Mouse (Mus musculus): ENCODE data around the gene M6pr. TPM values are rescaled to one million over a fixed set of nuclear protein-coding genes. Genes with fewer than 3 reads are reported as not detected.

The M6pr gene
- polyA plus RNA-seq, 1 experiment: 61.5 TPM

DNA sequence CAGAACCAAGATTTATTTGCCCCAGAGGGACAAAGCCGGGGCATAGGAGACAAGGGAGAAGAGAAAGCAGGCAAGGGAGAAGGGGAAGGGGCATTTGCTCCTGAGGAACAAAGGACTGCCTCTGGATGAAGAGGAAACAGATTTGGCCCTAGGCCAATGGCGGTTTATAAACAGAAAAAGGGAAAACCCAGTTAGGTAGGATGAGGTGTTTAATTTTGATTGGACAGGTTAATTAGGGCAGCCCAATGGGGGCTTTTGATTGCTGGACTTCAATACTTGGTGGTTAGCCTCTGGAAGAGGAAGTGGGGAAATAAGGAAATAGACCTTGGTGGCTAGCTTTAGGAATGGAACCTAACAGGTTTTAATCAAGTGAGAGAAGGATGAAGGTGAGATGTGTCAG, 16.3 kb upstream of the M6pr start:
- Histone ChIP-seq H3K4me3 (ENCODE audit: insufficient read depth, low read depth, low read length) (no peak overlapping the region), H3K4me1 (ENCODE audit: control insufficient read depth, insufficient read depth, insufficient read length, low read length) (no peaks in the 10 kb centered on the region), H3K27ac (replicated peaks; ENCODE audit: low read depth, low read length) (no peak overlapping the region)

DNA sequence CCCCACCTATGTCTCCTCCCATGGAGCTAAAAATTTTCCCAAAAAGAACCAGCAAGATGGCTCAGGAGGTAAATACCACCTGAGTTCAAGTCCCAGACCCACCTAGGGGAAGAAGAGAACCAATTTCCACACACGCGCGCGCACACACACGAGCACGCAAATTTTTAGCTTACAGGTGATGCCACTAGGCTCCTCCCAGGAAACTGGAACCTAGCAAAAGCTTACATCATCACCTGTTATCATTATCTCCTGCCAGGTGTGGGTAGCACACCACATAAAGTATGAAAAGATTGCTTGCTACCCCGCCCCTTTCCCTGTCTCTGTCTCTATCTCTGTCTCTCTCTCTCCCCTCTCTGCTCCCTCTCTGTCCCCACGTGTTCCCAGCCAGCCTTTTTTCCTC, 15.4 kb upstream of the M6pr start:
- Histone ChIP-seq H3K4me1 (ENCODE audit: control insufficient read depth, insufficient read depth, insufficient read length, low read length) (no peaks in the 10 kb centered on the region), H3K27ac (replicated peaks; ENCODE audit: low read depth, low read length) (no peak overlapping the region), H3K4me3 (ENCODE audit: insufficient read depth, low read depth, low read length) (no peak overlapping the region)

DNA sequence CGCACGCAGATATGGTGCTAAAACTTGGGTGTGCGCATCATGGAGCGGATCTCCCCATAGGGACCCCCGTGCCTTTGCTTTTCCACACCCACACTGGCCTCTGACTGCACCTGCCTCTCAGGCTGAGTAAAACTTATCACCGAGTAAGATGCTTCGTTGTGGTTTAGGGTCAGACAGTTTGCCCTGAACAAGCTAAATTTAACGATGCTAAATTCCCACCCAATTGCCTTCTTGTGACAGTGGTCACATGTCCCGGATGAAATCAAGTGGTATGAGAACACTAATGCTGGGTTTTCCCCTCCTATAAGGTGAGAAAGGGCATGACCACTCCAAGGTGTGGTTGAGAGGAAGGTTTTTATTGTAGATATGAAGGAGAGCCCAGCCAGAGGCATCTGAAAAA, 14.7 kb upstream of the M6pr start:
- Histone ChIP-seq H3K27ac (replicated peaks; ENCODE audit: low read depth, low read length) (no peak overlapping the region), H3K4me1 (ENCODE audit: control insufficient read depth, insufficient read depth, insufficient read length, low read length) (no peaks in the 10 kb centered on the region), H3K4me3 (ENCODE audit: insufficient read depth, low read depth, low read length) (no peak overlapping the region)

DNA sequence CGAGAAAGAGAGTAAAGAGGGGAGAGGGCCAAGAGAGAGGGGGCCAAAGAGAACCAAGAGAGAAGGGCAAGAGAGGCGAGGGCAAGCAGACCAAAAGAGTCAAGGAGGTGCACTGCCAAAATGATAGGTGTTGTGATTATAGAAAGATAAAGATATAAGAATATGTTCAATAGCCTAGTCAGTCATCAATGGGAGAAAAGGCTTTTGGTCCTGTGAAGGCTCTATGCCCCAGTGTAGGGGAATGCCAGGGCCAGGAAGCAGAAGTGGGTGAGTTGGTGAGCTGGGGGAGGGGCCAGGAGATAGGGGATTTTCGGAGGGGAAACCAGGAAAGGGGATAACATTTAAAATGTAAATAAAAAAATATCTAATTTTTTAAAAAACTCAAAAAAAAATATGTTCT, 14.2 kb upstream of the M6pr start:
- H3K4me3 ChIP-seq (ENCODE audit: insufficient read depth, low read depth, low read length): no peak overlapping the region
- H3K27ac ChIP-seq (replicated peaks; ENCODE audit: low read depth, low read length): no peak overlapping the region
- no peaks in the 10 kb centered on the region for H3K4me1 ChIP-seq (ENCODE audit: control insufficient read depth, insufficient read depth, insufficient read length, low read length)

DNA sequence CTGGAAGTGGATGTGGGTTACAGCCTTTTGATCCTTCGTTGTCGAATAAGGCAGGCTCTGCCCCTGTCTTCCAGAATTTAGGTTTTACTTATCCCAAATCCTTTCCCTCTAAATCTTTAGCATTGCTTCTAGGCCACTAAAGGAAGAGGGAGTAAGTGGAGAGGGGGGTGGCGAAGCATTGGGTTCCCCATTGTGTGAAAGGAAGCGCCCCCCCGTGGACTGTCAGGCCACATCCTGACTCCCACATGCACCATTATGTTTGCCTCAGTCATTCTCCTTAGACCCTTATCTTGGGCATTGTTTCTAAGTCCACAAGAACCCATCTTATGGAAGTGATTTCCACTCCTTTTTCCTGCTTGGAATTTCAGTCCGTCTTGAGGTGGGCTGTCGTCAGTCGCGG, 13.3 kb upstream of the M6pr start:
- Histone ChIP-seq H3K4me3 (ENCODE audit: insufficient read depth, low read depth, low read length) (no peak overlapping the region), H3K27ac (replicated peaks; ENCODE audit: low read depth, low read length) (no peak overlapping the region), H3K4me1 (ENCODE audit: control insufficient read depth, insufficient read depth, insufficient read length, low read length) (no peaks in the 10 kb centered on the region)

DNA sequence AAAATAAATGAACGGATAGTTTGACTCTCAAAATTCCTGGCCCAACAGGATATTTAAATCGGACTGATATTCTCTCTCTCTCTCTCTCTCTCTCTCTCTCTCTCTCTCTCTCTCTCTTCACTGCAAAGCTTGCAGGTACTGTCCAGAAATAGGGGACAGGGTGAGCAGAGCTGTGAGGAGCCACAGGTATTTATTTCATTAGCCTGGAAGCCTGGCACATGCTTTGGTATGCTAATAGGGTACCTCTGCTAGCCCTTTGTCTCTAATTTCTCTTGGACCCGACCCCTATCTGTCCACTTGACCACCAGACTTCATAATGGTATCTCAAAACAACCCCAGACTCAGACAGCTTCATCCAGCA, 11.6 kb upstream of the M6pr start:
- H3K4me1 ChIP-seq (ENCODE audit: control insufficient read depth, insufficient read depth, insufficient read length, low read length): no peaks in the 10 kb centered on the region
- H3K27ac ChIP-seq (replicated peaks; ENCODE audit: low read depth, low read length): no peak overlapping the region
- peak overlapping the region; percentile 57 for H3K4me3 ChIP-seq (ENCODE audit: insufficient read depth, low read depth, low read length)

DNA sequence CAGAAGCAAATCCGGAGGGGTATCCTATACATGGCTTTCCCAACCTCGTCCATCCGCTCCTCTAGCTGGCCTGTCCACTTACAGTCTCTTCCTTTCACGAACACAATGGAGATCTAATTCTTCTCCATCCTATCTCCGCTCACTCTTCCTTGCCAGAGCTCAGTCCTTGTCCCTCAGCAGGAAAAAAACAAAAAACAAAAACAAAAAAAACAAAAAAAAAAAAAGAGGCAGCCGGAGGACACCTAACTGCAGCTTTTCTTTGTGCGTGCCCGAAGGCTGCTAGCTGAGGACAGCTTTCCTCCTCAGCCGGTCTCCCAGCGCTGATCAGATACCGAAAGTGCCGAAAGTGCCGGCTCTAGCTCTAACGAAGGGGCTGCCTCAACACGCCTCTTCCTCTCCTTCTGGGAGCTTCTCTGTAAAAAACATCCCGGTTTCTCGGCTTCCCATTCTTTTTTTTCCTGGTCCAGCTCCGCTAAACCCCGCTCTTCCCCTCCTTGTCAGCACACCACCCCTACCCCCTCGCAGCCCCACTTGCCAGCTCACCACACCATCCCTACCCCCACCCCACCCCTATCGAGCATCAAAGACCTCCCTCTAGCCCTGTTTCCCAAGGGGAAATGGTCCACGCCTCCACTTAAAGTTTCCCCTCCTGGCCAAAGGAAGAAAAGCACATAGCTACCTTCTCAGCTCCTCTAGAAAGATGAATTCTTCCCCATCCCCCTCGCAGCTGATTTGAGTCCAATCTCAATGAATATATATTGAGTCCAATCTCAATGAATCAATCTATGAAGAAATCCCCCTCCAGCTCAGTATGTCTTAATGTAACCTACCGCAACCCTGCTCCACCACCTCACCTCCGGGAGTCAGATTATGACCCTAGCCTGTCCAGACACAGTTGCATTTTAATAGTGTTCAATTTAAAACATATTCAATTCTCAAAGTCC, 11.0 kb upstream of the M6pr start:
- Histone ChIP-seq H3K4me3 (ENCODE audit: insufficient read depth, low read depth, low read length) (peak overlapping the region; percentile 57), H3K27ac (replicated peaks; ENCODE audit: low read depth, low read length) (no peak overlapping the region), H3K4me1 (ENCODE audit: control insufficient read depth, insufficient read depth, insufficient read length, low read length) (no peaks in the 10 kb centered on the region)

DNA sequence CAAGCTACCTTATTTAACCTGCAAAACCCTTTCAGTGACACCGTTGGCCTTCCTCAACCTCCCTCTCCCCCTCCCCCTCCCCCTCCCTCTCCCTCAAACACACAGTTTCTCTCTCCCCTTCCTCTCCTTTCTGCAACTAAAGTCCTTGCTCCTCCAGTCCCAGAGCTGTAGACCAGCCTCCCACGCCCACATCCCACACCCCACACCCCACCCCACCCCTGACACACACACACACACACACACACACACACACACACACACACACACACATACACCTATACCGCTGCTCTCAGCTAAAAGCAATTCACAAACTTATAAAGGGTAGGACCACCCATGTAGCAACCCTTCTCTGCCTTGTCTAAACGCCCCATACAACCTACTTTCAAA, 10.3 kb upstream of the M6pr start:
- Histone ChIP-seq H3K27ac (replicated peaks; ENCODE audit: low read depth, low read length) (no peak overlapping the region), H3K4me3 (ENCODE audit: insufficient read depth, low read depth, low read length) (no peak overlapping the region), H3K4me1 (ENCODE audit: control insufficient read depth, insufficient read depth, insufficient read length, low read length) (no peaks in the 10 kb centered on the region)

DNA sequence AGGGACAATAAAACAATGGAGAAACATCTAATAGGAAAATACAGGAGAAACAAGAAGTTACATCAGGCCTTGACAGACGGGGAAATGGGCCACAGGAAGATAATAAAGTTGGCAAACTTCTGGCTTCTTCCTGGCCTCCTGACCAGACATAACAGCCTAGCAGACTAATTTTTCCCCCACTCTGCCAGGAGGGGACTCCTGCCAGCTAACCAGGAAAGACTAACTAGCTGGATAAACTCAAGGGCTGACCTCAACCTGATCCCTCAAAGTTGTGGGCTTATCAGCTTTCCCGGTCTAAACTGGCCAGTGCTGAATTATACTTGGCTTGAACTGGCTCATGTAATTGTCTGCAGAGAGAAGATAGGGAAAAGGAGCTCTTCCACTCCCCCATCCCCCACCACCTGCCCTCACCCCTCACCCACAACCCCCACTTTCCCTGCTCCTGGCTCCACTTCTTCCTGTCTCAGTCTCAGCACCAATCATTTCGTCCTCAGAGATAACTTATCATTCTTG, 8.8 kb upstream of the M6pr start:
- Histone ChIP-seq H3K4me1 (ENCODE audit: control insufficient read depth, insufficient read depth, insufficient read length, low read length) (no peaks in the 10 kb centered on the region), H3K4me3 (ENCODE audit: insufficient read depth, low read depth, low read length) (no peak overlapping the region), H3K27ac (replicated peaks; ENCODE audit: low read depth, low read length) (no peak overlapping the region)

DNA sequence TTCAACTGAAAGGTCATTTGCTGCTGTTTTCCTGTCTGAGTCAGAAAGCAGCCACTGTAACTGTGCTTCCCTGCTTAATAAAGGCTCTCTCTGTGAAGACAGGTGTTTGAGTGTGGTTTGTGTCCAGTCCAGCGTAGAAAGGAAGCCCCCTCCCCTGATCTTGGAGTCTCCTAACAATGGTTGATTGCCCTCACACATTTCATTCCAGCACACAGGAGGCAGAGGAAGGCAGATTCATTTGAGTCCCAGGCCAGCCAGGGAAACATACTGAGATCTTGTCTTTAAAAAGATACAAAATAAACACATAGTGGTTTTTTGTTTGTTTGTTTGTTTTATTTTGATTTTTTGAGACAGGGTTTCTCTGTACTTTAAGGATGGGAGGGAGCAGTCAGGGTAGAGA, 6.4 kb upstream of the M6pr start:
- Histone ChIP-seq H3K4me3 (ENCODE audit: insufficient read depth, low read depth, low read length) (no peak overlapping the region), H3K27ac (replicated peaks; ENCODE audit: low read depth, low read length) (no peak overlapping the region), H3K4me1 (ENCODE audit: control insufficient read depth, insufficient read depth, insufficient read length, low read length) (no peaks in the 10 kb centered on the region)

DNA sequence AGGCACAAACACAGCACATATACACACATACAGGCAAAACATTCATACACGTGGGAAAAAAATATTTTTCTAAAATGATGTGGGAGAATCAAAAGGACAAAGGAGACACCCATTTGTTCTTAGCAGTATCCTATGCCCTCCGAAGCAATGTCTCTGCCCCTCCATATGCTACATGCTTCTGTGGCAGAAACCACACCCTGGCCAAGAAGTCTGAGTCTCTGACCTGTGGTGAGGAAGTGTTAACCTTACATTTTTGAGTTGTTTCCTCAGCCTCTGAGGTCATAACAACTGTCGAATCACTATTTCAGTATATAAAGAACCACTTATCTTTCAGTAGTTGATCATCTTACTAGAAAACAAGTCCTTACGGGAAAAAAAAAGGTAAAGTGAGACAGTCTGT, 5.9 kb upstream of the M6pr start:
- Histone ChIP-seq H3K4me1 (ENCODE audit: control insufficient read depth, insufficient read depth, insufficient read length, low read length) (no peaks in the 10 kb centered on the region), H3K27ac (replicated peaks; ENCODE audit: low read depth, low read length) (no peak overlapping the region), H3K4me3 (ENCODE audit: insufficient read depth, low read depth, low read length) (no peak overlapping the region)

DNA sequence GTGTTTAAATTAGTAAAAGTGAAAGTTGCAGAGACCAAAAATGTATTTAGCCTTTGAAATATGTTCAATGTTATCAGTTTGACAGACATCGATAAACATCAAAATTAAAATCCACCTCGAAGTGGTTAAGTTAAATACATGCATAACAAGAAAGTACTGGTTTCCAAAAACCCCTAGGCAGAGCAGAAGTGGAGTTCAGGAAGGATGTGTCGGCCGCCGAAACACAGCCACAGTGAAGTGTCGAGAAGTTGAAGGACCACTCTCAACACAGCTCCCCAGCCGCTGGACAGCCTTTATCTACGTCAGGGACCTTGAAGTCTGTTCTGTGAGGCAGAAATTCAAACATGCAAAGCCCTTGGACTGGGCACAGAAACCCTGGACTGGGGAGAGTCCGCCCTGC, 5.0 kb upstream of the M6pr start:
- Histone ChIP-seq H3K4me3 (ENCODE audit: insufficient read depth, low read depth, low read length) (no peak overlapping the region), H3K4me1 (ENCODE audit: control insufficient read depth, insufficient read depth, insufficient read length, low read length) (no peaks in the 10 kb centered on the region), H3K27ac (replicated peaks; ENCODE audit: low read depth, low read length) (no peak overlapping the region)

DNA sequence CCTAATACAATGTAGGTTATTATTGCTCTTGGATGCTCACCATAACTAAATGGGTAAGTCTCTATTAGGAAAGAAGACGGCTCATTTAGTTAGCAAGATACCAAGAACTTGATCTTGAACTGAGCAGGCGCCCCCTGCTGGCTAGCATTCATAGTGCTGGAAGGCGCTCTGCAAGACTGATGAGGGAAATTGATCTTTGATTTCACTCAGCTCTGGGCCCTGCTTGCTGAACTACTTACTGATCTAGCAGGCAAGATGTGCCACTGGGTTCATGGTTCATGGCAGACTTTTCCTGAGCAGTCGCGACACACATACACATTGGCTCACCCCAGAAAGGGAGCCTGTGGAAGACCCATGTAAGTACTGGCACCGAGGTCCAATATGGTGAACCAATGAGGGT, 4.2 kb upstream of the M6pr start:
- Histone ChIP-seq H3K27ac (replicated peaks; ENCODE audit: low read depth, low read length) (no peak overlapping the region), H3K4me1 (ENCODE audit: control insufficient read depth, insufficient read depth, insufficient read length, low read length) (no peaks in the 10 kb centered on the region), H3K4me3 (ENCODE audit: insufficient read depth, low read depth, low read length) (no peak overlapping the region)

DNA sequence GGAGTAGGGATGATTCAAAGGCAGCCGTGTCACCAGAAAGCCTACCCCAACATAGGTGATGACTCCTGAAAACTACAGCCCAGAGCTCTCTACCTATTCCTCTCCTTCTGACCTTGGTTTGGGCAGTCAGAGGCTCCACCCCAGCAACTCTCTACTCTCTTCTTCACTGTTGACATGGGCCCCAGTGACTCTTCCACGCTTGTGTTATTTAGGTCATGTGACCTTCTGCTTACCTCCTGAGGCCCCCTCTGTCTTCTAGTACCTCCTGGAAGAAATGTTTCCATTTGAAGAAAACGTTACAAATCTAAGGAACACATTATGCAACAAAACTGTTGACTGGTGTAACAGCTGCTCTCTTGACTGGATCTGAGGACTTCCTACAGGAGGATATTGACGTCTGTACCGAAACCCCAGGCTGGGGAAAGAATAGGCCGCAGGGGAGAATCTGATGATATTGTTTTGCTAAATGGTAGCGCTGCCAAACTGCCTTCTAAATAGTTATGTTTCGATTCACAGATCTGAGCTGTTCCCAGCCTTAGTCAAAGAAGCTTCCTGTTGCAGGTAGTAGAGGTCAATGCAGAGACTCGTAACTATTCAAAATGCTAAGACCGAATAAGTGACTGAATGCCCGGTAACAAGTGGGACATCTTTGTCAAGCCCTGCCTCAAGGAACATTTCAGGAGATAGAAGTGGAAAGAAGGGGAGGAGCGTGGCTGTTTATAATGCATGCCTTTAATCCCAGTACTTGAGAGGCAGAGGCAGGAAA, 3.5 kb upstream of the M6pr start:
- H3K4me3 ChIP-seq (ENCODE audit: insufficient read depth, low read depth, low read length): no peak overlapping the region
- no peak overlapping the region for H3K27ac ChIP-seq (replicated peaks; ENCODE audit: low read depth, low read length)

DNA sequence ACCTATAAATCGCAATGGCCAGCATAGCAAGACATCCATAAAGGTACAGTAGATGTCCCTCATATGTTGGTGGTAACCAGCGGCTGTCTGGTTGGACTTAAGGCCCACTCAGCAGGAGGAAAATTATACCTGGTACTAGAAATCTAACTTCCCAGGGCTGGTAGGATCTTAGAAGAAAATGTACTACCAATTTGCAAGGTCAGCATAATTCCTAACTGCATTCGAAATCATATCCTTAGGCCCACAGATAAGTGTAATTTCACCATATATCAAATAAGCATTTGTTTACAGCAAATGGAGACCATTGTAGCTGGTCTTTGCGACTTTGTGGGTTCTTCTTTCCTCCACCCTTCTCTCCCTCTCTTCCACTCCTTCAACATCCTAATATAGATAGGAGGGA, 1.8 kb upstream of the M6pr start:
- no peaks in the 10 kb centered on the region; the same call in 1 of the 2 replicates for H3K4me1 ChIP-seq (ENCODE audit: control insufficient read depth, insufficient read depth, insufficient read length, low read length)
- H3K4me3 ChIP-seq (ENCODE audit: insufficient read depth, low read depth, low read length): no peak overlapping the region
- no peak overlapping the region for H3K27ac ChIP-seq (replicated peaks; ENCODE audit: low read depth, low read length)

More for the DNA sequence above, 3.5 kb upstream of the M6pr start:
- H3K4me1 ChIP-seq (ENCODE audit: control insufficient read depth, insufficient read depth, insufficient read length, low read length): no peaks in the 10 kb centered on the region; the same call in 1 of the 2 replicates

DNA sequence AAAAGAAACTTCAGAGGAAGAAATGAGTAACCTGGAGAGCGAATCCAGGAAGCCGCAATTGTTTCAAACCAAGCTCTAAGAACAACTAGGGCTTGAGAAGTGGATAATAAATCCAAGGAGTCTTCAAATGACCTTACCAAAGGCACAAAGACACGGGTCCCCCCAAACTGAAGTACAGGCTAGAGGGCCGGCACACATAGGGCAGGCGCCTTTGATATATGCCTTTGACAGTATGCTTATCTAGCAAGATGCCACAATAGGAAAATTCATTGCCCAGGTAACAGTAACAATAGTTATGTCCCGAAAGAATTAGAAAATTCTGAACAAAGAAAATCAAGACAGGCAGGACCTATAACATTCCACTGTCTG, 400 bp upstream of the M6pr start:
- Histone ChIP-seq H3K4me1 (ENCODE audit: control insufficient read depth, insufficient read depth, insufficient read length, low read length) (no peaks in the 10 kb centered on the region; the same call in 1 of the 2 replicates), H3K4me3 (ENCODE audit: insufficient read depth, low read depth, low read length) (no peak overlapping the region)

More for the DNA sequence above, 400 bp upstream of the M6pr start:
- no peak overlapping the region for H3K27ac ChIP-seq (replicated peaks; ENCODE audit: low read depth, low read length)
